Mouse (Mus musculus): ENCODE results near the gene Aqp8.

The Aqp8 gene

GRCm38 (mm10) chr7:123462070-123462501 is at the start of gene Aqp8:
Aqp8 (plus strand) TSS chr7:123462291.
- peak; percentile 55 for DNase-seq (ENCODE audit: low spot score)

- no peak for DNase-seq (ENCODE audit: low spot score)
Observed at GRCm38 (mm10) chr7:123416803-123417202, 45.3 kb upstream of the Aqp8 start.

GRCm38 (mm10) chr7:123417661-123418060 is 44.4 kb upstream of the Aqp8 start:
- DNase-seq (ENCODE audit: low spot score), result no peak

- no peak for DNase-seq (ENCODE audit: low spot score)
Observed at GRCm38 (mm10) chr7:123419984-123420383, 42.1 kb upstream of the Aqp8 start.

GRCm38 (mm10) chr7:123421958-123422357 is 40.1 kb upstream of the Aqp8 start:
- DNase-seq (ENCODE audit: low spot score), result no peak

- DNase-seq (ENCODE audit: low spot score), result no peak
Observed at GRCm38 (mm10) chr7:123424281-123424680, 37.8 kb upstream of the Aqp8 start.

GRCm38 (mm10) chr7:123425134-123425757 is 36.8 kb upstream of the Aqp8 start:
- no peak for DNase-seq (ENCODE audit: low spot score)

- peak; percentile 35 for DNase-seq (ENCODE audit: low spot score)
Observed at GRCm38 (mm10) chr7:123429624-123430410, 32.3 kb upstream of the Aqp8 start.

GRCm38 (mm10) chr7:123430411-123430705 is 31.7 kb upstream of the Aqp8 start:
- no peak for DNase-seq (ENCODE audit: low spot score)

- DNase-seq (ENCODE audit: low spot score), result no peak
Observed at GRCm38 (mm10) chr7:123431206-123431605, 30.9 kb upstream of the Aqp8 start.

GRCm38 (mm10) chr7:123442079-123442478 is 20.0 kb upstream of the Aqp8 start:
- DNase-seq (ENCODE audit: low spot score), result no peak

- no peak for DNase-seq (ENCODE audit: low spot score)
Observed at GRCm38 (mm10) chr7:123448794-123449193, 13.3 kb upstream of the Aqp8 start.

GRCm38 (mm10) chr7:123449676-123450075 is 12.4 kb upstream of the Aqp8 start:
- DNase-seq (ENCODE audit: low spot score), result no peak

- no peak for DNase-seq (ENCODE audit: low spot score)
Observed at GRCm38 (mm10) chr7:123450515-123450914, 11.6 kb upstream of the Aqp8 start.

- no peak for DNase-seq (ENCODE audit: low spot score)
Observed at GRCm38 (mm10) chr7:123452551-123452950, 9.5 kb upstream of the Aqp8 start.

GRCm38 (mm10) chr7:123453066-123453465 is 9.0 kb upstream of the Aqp8 start:
- no peak for DNase-seq (ENCODE audit: low spot score)

GRCm38 (mm10) chr7:123455088-123455487 is 7.0 kb upstream of the Aqp8 start:
- no peak for DNase-seq (ENCODE audit: low spot score)

- no peak for DNase-seq (ENCODE audit: low spot score)
Observed at GRCm38 (mm10) chr7:123458309-123458708, 3.8 kb upstream of the Aqp8 start.

GRCm38 (mm10) chr7:123459247-123459646 is 2.8 kb upstream of the Aqp8 start:
- no peak for DNase-seq (ENCODE audit: low spot score)

GRCm38 (mm10) chr7:123461316-123461715 is 775 bp upstream of the Aqp8 start:
- DNase-seq (ENCODE audit: low spot score), result no peak

GRCm38 (mm10) chr7:123463569-123463968 is 1.5 kb downstream of the Aqp8 start:
- no peak for DNase-seq (ENCODE audit: low spot score)

GRCm38 (mm10) chr7:123465692-123466387 is 3.7 kb downstream of the Aqp8 start:
- DNase-seq (ENCODE audit: low spot score), result peak; percentile 64

GRCm38 (mm10) chr7:123467961-123468360 is 5.9 kb downstream of the Aqp8 start:
- DNase-seq (ENCODE audit: low spot score), result no peak

Data from lung, postnatal 25 days (tissue).